Mouse (Mus musculus): ENCODE measurements around the gene Sdk1. TPM values are rescaled to one million over a fixed set of nuclear protein-coding genes. Genes with fewer than 3 reads are reported as not detected.

Gene Sdk1
- total and polyA plus RNA-seq, 2 experiments from 2014 or later, result 0.59 to 8.4 TPM

DNA sequence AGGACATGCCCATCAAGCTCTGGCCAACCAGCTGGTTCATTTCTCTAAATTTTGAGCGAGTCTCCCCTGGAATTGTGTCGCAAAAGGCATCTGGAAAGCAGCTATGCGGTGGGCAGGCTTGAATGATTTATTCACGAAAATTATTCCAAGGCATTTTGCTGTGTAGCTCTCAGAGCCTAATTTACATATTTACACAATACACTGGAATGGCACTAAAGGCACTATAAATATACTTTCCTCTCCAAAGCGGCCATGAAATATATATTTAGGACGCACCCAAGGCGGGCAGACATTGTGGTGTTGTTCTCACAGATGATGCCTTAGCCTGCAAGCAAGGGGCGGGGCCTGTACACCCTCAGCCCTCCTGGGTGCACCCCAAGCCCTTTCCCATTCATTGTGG, 936.9 kb downstream of the Sdk1 start:
- ATAC-seq (ENCODE audit: insufficient read depth, low read depth) (no peak), DNase-seq (ENCODE audit: low spot score) (no peak)
- H3K9me3 ChIP-seq (replicated peaks; ENCODE audit: control insufficient read depth, low read length), result no peaks in the 10 kb centered on the region
- no peak overlapping the region for H3K4me3 ChIP-seq (ENCODE audit: low read depth, low read length)
- WGBS, result 80% methylated on average over 8 of the region's 8 CpGs
- H3K27me3 ChIP-seq (ENCODE audit: control insufficient read depth, insufficient read depth, low read length), result no peaks in the 10 kb centered on the region
- no peak for TF ChIP-seq CTCF (IDR thresholded peaks at IDR 0.05; ENCODE audit: low read depth)
- TF ChIP-seq EP300 (IDR thresholded peaks at IDR 0.05; ENCODE audit: low read depth), result no peak
- H3K36me3 ChIP-seq (replicated peaks; ENCODE audit: control insufficient read depth, insufficient read depth, low read length), result no peaks in the 10 kb centered on the region
- H3K9ac ChIP-seq (replicated peaks; ENCODE audit: low read depth, low read length), result no peak overlapping the region
- H3K4me1 ChIP-seq (ENCODE audit: control insufficient read depth, insufficient read depth), result no peaks in the 10 kb centered on the region
- H3K4me2 ChIP-seq (ENCODE audit: low read depth, low read length), result no peak overlapping the region
- H3K27ac ChIP-seq (ENCODE audit: low read depth), result no peak overlapping the region

DNA sequence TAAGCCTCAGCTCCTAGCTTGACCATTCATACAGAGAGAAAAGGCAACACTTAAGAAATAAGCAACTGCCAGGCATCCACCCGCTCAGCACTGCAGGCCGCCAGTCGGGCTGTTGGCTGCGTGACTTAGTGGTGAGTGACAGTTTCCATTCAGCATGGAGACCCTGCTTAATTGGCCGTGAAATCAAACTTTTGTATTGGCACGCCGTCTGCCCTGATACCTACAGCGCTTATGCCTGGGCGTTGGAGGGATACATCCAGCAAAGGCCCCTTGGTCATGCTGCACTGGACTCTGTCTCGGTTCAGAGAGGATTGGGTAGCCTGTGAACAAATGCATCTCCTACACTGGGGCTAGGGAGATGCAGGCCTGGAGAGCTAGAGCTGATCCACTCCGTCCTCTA, 938.0 kb downstream of the Sdk1 start:
- Histone ChIP-seq H3K27ac (ENCODE audit: low read depth) (no peak overlapping the region), H3K36me3 (replicated peaks; ENCODE audit: control insufficient read depth, insufficient read depth, low read length) (no peaks in the 10 kb centered on the region), H3K4me1 (ENCODE audit: control insufficient read depth, insufficient read depth) (no peaks in the 10 kb centered on the region), H3K9ac (replicated peaks; ENCODE audit: low read depth, low read length) (no peak overlapping the region), H3K4me2 (ENCODE audit: low read depth, low read length) (no peak overlapping the region), H3K27me3 (ENCODE audit: control insufficient read depth, insufficient read depth, low read length) (no peaks in the 10 kb centered on the region), H3K4me3 (ENCODE audit: low read depth, low read length) (no peak overlapping the region), H3K9me3 (replicated peaks; ENCODE audit: control insufficient read depth, low read length) (no peaks in the 10 kb centered on the region)
- 72% methylated on average over 11 of the region's 11 CpGs for WGBS
- TF ChIP-seq CTCF (IDR thresholded peaks at IDR 0.05; ENCODE audit: low read depth) (no peak), EP300 (IDR thresholded peaks at IDR 0.05; ENCODE audit: low read depth) (no peak)
- DNase-seq (ENCODE audit: low spot score) (no peak), ATAC-seq (ENCODE audit: insufficient read depth, low read depth) (no peak)

DNA sequence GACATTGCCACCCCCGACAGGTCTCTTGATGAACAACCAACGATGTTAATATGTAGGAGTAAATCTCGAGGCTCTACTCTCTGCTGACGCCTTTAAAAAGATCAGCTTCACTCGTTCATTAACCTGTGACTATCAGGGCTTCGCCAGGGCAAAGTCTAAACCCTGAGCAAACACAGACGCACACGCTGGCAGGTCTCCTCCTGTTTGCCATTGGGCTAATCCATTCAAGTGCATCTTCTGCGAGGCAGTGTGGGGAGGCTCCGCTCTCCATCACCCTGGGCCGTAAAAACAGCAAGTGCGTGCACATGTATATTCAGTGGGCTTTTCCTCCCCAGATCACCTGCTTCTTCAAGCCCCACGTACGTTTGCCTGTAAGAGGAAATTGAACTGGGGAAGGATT, 940.6 kb downstream of the Sdk1 start:
- Histone ChIP-seq H3K9me3 (replicated peaks; ENCODE audit: control insufficient read depth, low read length) (no peaks in the 10 kb centered on the region), H3K9ac (replicated peaks; ENCODE audit: low read depth, low read length) (no peak overlapping the region), H3K4me1 (ENCODE audit: control insufficient read depth, insufficient read depth) (no peaks in the 10 kb centered on the region), H3K4me3 (ENCODE audit: low read depth, low read length) (no peak overlapping the region), H3K4me2 (ENCODE audit: low read depth, low read length) (no peak overlapping the region), H3K27me3 (ENCODE audit: control insufficient read depth, insufficient read depth, low read length) (no peaks in the 10 kb centered on the region), H3K36me3 (replicated peaks; ENCODE audit: control insufficient read depth, insufficient read depth, low read length) (no peaks in the 10 kb centered on the region), H3K27ac (ENCODE audit: low read depth) (no peak overlapping the region)
- TF ChIP-seq CTCF (IDR thresholded peaks at IDR 0.05; ENCODE audit: low read depth) (no peak), EP300 (IDR thresholded peaks at IDR 0.05; ENCODE audit: low read depth) (no peak)
- 74% methylated on average over 14 of the region's 14 CpGs for WGBS
- DNase-seq (ENCODE audit: low spot score) (no peak), ATAC-seq (ENCODE audit: insufficient read depth, low read depth) (no peak)

DNA sequence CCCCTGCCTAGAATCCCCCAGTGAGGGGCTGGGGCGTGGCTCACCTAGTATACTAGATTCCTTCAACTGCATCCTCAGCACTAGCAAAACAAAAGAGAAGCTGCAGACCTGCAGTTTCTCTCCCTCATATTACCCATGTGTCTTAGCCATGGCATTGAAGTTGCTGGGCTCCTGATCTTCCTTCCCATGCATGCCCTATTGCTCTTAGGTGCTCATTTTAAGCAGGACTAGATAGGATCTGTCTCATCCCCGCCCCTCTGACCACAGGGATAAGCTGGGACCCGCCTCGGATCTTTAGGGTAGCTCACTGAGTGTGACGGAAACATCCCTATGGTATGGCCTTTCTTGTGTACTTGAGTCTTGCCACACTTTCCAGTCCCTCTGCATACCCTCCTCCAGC, 947.5 kb downstream of the Sdk1 start:
- 72% methylated on average over 5 of the region's 5 CpGs for WGBS
- Histone ChIP-seq H3K4me1 (ENCODE audit: control insufficient read depth, insufficient read depth) (no peaks in the 10 kb centered on the region), H3K27ac (ENCODE audit: low read depth) (no peak overlapping the region), H3K9ac (replicated peaks; ENCODE audit: low read depth, low read length) (no peak overlapping the region), H3K4me2 (ENCODE audit: low read depth, low read length) (no peak overlapping the region), H3K27me3 (ENCODE audit: control insufficient read depth, insufficient read depth, low read length) (no peaks in the 10 kb centered on the region), H3K36me3 (replicated peaks; ENCODE audit: control insufficient read depth, insufficient read depth, low read length) (no peaks in the 10 kb centered on the region), H3K4me3 (ENCODE audit: low read depth, low read length) (no peak overlapping the region), H3K9me3 (replicated peaks; ENCODE audit: control insufficient read depth, low read length) (no peaks in the 10 kb centered on the region)
- DNase-seq (ENCODE audit: low spot score) (no peak), ATAC-seq (ENCODE audit: insufficient read depth, low read depth) (no peak)
- no peak for TF ChIP-seq CTCF (IDR thresholded peaks at IDR 0.05; ENCODE audit: low read depth)
- TF ChIP-seq EP300 (IDR thresholded peaks at IDR 0.05; ENCODE audit: low read depth), result no peak

DNA sequence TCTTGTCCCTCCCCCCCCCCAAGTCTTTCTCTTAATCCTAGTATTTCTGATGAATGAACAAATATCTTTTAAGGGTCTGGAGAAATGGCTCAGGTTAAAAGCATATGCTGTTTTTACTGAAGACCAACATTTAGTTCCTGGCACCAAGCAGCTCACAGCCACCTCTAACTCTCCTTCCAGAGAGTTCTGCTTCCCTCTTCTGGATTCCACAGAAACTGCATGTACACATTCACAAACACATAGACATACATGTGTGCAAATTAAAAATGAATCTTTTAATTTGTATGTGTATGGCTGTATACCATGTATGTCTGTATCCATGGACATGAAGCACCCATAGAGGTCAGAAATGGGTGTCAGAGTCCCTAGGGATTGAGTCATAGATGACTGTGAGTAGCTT, 968.6 kb downstream of the Sdk1 start:
- Histone ChIP-seq H3K4me1 (ENCODE audit: control insufficient read depth, insufficient read depth) (no peaks in the 10 kb centered on the region), H3K4me2 (ENCODE audit: low read depth, low read length) (no peak overlapping the region), H3K36me3 (replicated peaks; ENCODE audit: control insufficient read depth, insufficient read depth, low read length) (no peaks in the 10 kb centered on the region), H3K9me3 (replicated peaks; ENCODE audit: control insufficient read depth, low read length) (no peaks in the 10 kb centered on the region), H3K9ac (replicated peaks; ENCODE audit: low read depth, low read length) (no peak overlapping the region), H3K27ac (ENCODE audit: low read depth) (no peak overlapping the region), H3K27me3 (ENCODE audit: control insufficient read depth, insufficient read depth, low read length) (no peaks in the 10 kb centered on the region), H3K4me3 (ENCODE audit: low read depth, low read length) (no peak overlapping the region)
- DNase-seq (ENCODE audit: low spot score) (no peak), ATAC-seq (ENCODE audit: insufficient read depth, low read depth) (no peak)
- TF ChIP-seq EP300 (IDR thresholded peaks at IDR 0.05; ENCODE audit: low read depth) (no peak), CTCF (IDR thresholded peaks at IDR 0.05; ENCODE audit: low read depth) (peak; percentile 34; the same call in 1 of the 2 replicates)

DNA sequence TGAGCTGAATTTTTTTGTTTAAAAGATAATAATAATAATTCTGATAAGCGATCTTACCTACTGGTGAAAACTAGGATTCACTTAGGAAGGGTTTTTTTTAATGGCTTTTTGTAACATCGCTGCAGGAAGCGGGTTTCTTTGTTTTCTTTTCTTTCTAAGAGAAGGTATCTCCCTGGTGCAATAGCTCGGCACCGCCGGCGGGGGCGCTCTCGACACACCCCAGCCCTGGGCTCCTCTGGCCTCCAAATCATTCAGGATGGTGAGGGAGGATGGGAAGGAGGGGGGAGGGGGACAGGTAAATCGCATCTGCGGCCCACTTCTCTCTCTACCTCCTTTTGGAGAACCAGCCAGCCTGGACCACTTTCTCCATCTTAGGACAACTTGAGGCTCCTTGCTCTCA, 971.0 kb downstream of the Sdk1 start:
- DNase-seq (ENCODE audit: low spot score), result no peak
- TF ChIP-seq CTCF (IDR thresholded peaks at IDR 0.05; ENCODE audit: low read depth), result no peak
- no peak for TF ChIP-seq EP300 (IDR thresholded peaks at IDR 0.05; ENCODE audit: low read depth)
- WGBS, result 50% methylated on average over 11 of the region's 11 CpGs

More for the DNA sequence above, 971.0 kb downstream of the Sdk1 start:
- Histone ChIP-seq H3K9ac (replicated peaks; ENCODE audit: low read depth, low read length) (no peak overlapping the region), H3K4me1 (ENCODE audit: control insufficient read depth, insufficient read depth) (no peaks in the 10 kb centered on the region), H3K27me3 (ENCODE audit: control insufficient read depth, insufficient read depth, low read length) (no peaks in the 10 kb centered on the region), H3K36me3 (replicated peaks; ENCODE audit: control insufficient read depth, insufficient read depth, low read length) (no peaks in the 10 kb centered on the region), H3K9me3 (replicated peaks; ENCODE audit: control insufficient read depth, low read length) (no peaks in the 10 kb centered on the region), H3K27ac (ENCODE audit: low read depth) (no peak overlapping the region), H3K4me2 (ENCODE audit: low read depth, low read length) (no peak overlapping the region), H3K4me3 (ENCODE audit: low read depth, low read length) (no peak overlapping the region)
- no peak for ATAC-seq (ENCODE audit: insufficient read depth, low read depth)

All from heart, postnatal 0 days (tissue).